Mouse (Mus musculus) kidney, adult 2 months (tissue): ENCODE measurements around the gene Hoxa13.

Source experiments
- CTCF ChIP-seq: fragments of 200-500 bp; conservative IDR thresholded peaks from 2 replicates; pipeline ENCODE4 v1.5.1; 2011; ENCODE audit warnings: low read depth, mild to moderate bottlenecking, control low read depth, low read length, moderate library complexity, mixed read lengths; ENCODE audit not compliant: insufficient read depth, insufficient read length
- POLR2A ChIP-seq: fragments of 200-500 bp; IDR thresholded peaks from one replicate; pipeline ENCODE4 v1.6.1; 2011; ENCODE audit warnings: low read depth, low read length, control low read depth

- TF ChIP-seq POLR2A (no peak), CTCF (no peak)
Observed at GRCm38 (mm10) chr6:52248638-52249414, 11.9 kb downstream of the Hoxa13 start.
